Mouse (Mus musculus): ENCODE results near the gene Prex1.

Gene Prex1

GRCm38 (mm10) chr2:166661971-166662370 lies 51.7 kb downstream of the Prex1 start:
- no peak for DNase-seq (ENCODE audit: low spot score in 2 of 2)

- DNase-seq (ENCODE audit: low spot score in 2 of 2) = no peak
These were observed 52.1 kb downstream of the Prex1 start for GRCm38 (mm10) chr2:166661498-166661897.

- DNase-seq (ENCODE audit: low spot score in 2 of 2) = no peak
These were observed 55.3 kb downstream of the Prex1 start for GRCm38 (mm10) chr2:166658380-166658779.

GRCm38 (mm10) chr2:166657451-166658011 lies 56.1 kb downstream of the Prex1 start:
- DNase-seq (ENCODE audit: low spot score in 2 of 2) = no peak

- DNase-seq (ENCODE audit: low spot score in 2 of 2) = no peak
These were observed 57.0 kb downstream of the Prex1 start for GRCm38 (mm10) chr2:166656630-166657029.

GRCm38 (mm10) chr2:166655727-166656520 lies 57.7 kb downstream of the Prex1 start:
- no peak for DNase-seq (ENCODE audit: low spot score in 2 of 2)

- DNase-seq (ENCODE audit: low spot score in 2 of 2) = no peak
These were observed 58.3 kb downstream of the Prex1 start for GRCm38 (mm10) chr2:166655308-166655707.

- no peak for DNase-seq (ENCODE audit: low spot score in 2 of 2)
These were observed 58.8 kb downstream of the Prex1 start for GRCm38 (mm10) chr2:166654875-166655274.

- DNase-seq (ENCODE audit: low spot score in 2 of 2) = no peak
These were observed 60.1 kb downstream of the Prex1 start for GRCm38 (mm10) chr2:166653564-166653963.

- no peak for DNase-seq (ENCODE audit: low spot score in 2 of 2)
These were observed 61.0 kb downstream of the Prex1 start for GRCm38 (mm10) chr2:166652672-166653071.

GRCm38 (mm10) chr2:166651317-166652030 lies 62.2 kb downstream of the Prex1 start:
- DNase-seq (ENCODE audit: low spot score in 2 of 2) = no peak

- peak in 1 of 2 experiments; percentile 39 for DNase-seq (ENCODE audit: low spot score in 2 of 2)
These were observed 63.2 kb downstream of the Prex1 start for GRCm38 (mm10) chr2:166650414-166650813.

- no peak for DNase-seq (ENCODE audit: low spot score in 2 of 2)
These were observed 66.4 kb downstream of the Prex1 start for GRCm38 (mm10) chr2:166647242-166647641.

GRCm38 (mm10) chr2:166646434-166647088 lies 67.1 kb downstream of the Prex1 start:
- no peak for DNase-seq (ENCODE audit: low spot score in 2 of 2)

- DNase-seq (ENCODE audit: low spot score in 2 of 2) = no peak
These were observed 68.8 kb downstream of the Prex1 start for GRCm38 (mm10) chr2:166644816-166645215.

GRCm38 (mm10) chr2:166642581-166642987 lies 71.0 kb downstream of the Prex1 start:
- DNase-seq (ENCODE audit: low spot score in 2 of 2) = peak; percentile 76 to 80

- DNase-seq (ENCODE audit: low spot score in 2 of 2) = no peak
These were observed 73.9 kb downstream of the Prex1 start for GRCm38 (mm10) chr2:166639750-166640149.

- no peak for DNase-seq (ENCODE audit: low spot score in 2 of 2)
These were observed 74.5 kb downstream of the Prex1 start for GRCm38 (mm10) chr2:166638947-166639641.

- DNase-seq (ENCODE audit: low spot score in 2 of 2) = no peak
These were observed 75.4 kb downstream of the Prex1 start for GRCm38 (mm10) chr2:166638079-166638800.

GRCm38 (mm10) chr2:166637673-166637990 lies 76.0 kb downstream of the Prex1 start:
- no peak for DNase-seq (ENCODE audit: low spot score in 2 of 2)
